Mouse (Mus musculus) forebrain, embryonic 15.5 days (tissue): ENCODE data around the gene Cd69. TPM values are rescaled to one million over a fixed set of nuclear protein-coding genes. Genes with fewer than 3 reads are reported as not detected.
A peak's percentile ranks its signal among the peaks of the same experiment; 100 is the strongest.

ENCODE experiments used
- ATAC-seq: fragments of 200-750 bp; cut with Nextera tagmentation; replicated peaks from 2 replicates; pipeline ENCODE4 v1.8.0; 2017; ENCODE audit warnings: mild to moderate bottlenecking, moderate TSS enrichment, moderate library complexity
- H3K27ac ChIP-seq: fragments of 300-500 bp; sonication (generic); replicated peaks from 2 replicates; pipeline ENCODE4 v1.5.1; 2015; ENCODE audit warnings: mild to moderate bottlenecking, inconsistent platforms
- H3K27me3 ChIP-seq: fragments of 300-500 bp; sonication (generic); 2 replicates; pipeline ENCODE4 v1.6.1; 2015; ENCODE audit warnings: inconsistent platforms
- H3K36me3 ChIP-seq: fragments of 300-500 bp; sonication (generic); 2 replicates; pipeline ENCODE4 v1.6.1; 2015; ENCODE audit warnings: mild to moderate bottlenecking, inconsistent platforms
- H3K4me1 ChIP-seq: fragments of 300-500 bp; sonication (generic); 2 replicates; pipeline ENCODE4 v1.6.1; 2015; ENCODE audit warnings: inconsistent platforms
- H3K4me2 ChIP-seq: fragments of 300-500 bp; sonication (generic); replicated peaks from 2 replicates; pipeline ENCODE4 v1.6.1; 2015; ENCODE audit warnings: mild to moderate bottlenecking, inconsistent platforms
- H3K4me3 ChIP-seq: fragments of 300-500 bp; sonication (generic); 2 replicates; pipeline ENCODE4 v1.5.1; 2015; ENCODE audit warnings: mild to moderate bottlenecking, inconsistent platforms
- H3K9ac ChIP-seq: fragments of 300-500 bp; sonication (generic); replicated peaks from 2 replicates; pipeline ENCODE4 v1.6.1; 2015; ENCODE audit warnings: mild to moderate bottlenecking, inconsistent platforms
- H3K9me3 ChIP-seq: fragments of 300-500 bp; sonication (generic); 2 replicates; pipeline ENCODE4 v1.6.1; 2016; ENCODE audit warnings: inconsistent platforms
- WGBS: fragments of 180-500 bp; shearing (Covaris S2); methylation state at CpG from one replicate; pipeline ENCODE4 v1.1.7; 2015; ENCODE audit warnings: mixed read lengths; 5-methylcytosine and 5-hydroxymethylcytosine counted together
- polyA plus RNA-seq: library from polyadenylated mRNA; unstranded; fragments of >200 nt; fragmentation: Nextera tagmentation; extraction: Ambion mirVana; gene quantifications from 2 replicates; pipeline ENCODE4 v1.2.1, GENCODE M21; 2015

Gene Cd69
- polyA plus RNA-seq, 1 experiment from 2014 or later, result not detected

GRCm38 (mm10) chr6:129241471-129241870 is 33.8 kb downstream of the Cd69 start:
- H3K4me3 ChIP-seq, result no peak overlapping the region
- ATAC-seq, result no peak
- no peak overlapping the region for H3K9ac ChIP-seq
- H3K27ac ChIP-seq, result no peak overlapping the region
- H3K9me3 ChIP-seq, result no peaks in the 10 kb centered on the region
- 69% methylated on average over 5 of the region's 5 CpGs for WGBS
- H3K4me2 ChIP-seq, result no peak overlapping the region
- H3K36me3 ChIP-seq, result no peaks in the 10 kb centered on the region
- no peaks in the 10 kb centered on the region; the same call in 1 of the 2 replicates for H3K4me1 ChIP-seq
- H3K27me3 ChIP-seq, result no peaks in the 10 kb centered on the region

DNA sequence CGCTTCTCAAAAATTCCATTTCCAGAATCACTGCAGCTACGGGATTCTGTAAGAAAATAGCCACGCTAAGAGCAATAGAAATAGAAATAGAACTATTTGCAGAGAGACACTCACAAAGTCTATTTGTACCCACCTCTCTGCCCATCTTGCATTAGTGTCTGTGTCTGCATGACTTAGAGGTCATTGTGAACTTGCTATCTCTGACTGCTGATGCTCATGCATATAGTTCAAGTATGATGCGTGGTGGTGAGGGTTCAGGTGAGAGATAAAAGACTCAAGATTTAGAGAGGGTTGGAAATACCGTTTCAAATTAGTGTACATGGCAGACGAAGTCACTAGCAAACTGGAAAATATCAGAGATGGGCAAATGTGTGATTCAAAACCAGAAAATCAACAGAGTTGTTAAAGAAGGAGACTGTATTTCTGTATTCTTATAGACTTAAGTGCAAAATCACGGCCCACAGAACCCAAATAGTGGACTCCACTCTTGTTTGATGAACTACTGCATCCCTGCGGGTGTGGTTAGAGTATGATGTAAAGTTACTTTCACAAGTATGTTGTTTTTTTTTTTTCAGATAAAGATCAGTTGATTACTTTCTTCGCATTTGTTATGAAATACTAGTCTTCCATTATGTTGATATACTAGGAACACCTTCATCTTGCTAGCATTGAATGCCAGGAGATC is 35.5 kb downstream of the Cd69 start:
- 89% methylated on average over 9 of the region's 9 CpGs for WGBS
- no peaks in the 10 kb centered on the region for H3K36me3 ChIP-seq
- H3K9ac ChIP-seq, result no peak overlapping the region
- ATAC-seq, result no peak
- H3K4me3 ChIP-seq, result no peak overlapping the region
- H3K4me1 ChIP-seq, result no peaks in the 10 kb centered on the region; the same call in 1 of the 2 replicates
- no peaks in the 10 kb centered on the region for H3K9me3 ChIP-seq
- no peaks in the 10 kb centered on the region for H3K27me3 ChIP-seq
- H3K27ac ChIP-seq, result no peak overlapping the region
- no peak overlapping the region for H3K4me2 ChIP-seq

- peak; percentile 77 for ATAC-seq
- Histone ChIP-seq H3K4me2 (peak overlapping the region; percentile 54), H3K27ac (no peak overlapping the region), H3K4me1 (no peaks in the 10 kb centered on the region; the same call in 1 of the 2 replicates), H3K9me3 (no peaks in the 10 kb centered on the region), H3K27me3 (no peaks in the 10 kb centered on the region), H3K9ac (peak overlapping the region; percentile 23), H3K36me3 (no peaks in the 10 kb centered on the region), H3K4me3 (peak overlapping the region; percentile 38)
- WGBS, result 12% methylated on average over 14 of the region's 14 CpGs
Observed at GRCm38 (mm10) chr6:129238275-129239038, 36.8 kb downstream of the Cd69 start.

DNA sequence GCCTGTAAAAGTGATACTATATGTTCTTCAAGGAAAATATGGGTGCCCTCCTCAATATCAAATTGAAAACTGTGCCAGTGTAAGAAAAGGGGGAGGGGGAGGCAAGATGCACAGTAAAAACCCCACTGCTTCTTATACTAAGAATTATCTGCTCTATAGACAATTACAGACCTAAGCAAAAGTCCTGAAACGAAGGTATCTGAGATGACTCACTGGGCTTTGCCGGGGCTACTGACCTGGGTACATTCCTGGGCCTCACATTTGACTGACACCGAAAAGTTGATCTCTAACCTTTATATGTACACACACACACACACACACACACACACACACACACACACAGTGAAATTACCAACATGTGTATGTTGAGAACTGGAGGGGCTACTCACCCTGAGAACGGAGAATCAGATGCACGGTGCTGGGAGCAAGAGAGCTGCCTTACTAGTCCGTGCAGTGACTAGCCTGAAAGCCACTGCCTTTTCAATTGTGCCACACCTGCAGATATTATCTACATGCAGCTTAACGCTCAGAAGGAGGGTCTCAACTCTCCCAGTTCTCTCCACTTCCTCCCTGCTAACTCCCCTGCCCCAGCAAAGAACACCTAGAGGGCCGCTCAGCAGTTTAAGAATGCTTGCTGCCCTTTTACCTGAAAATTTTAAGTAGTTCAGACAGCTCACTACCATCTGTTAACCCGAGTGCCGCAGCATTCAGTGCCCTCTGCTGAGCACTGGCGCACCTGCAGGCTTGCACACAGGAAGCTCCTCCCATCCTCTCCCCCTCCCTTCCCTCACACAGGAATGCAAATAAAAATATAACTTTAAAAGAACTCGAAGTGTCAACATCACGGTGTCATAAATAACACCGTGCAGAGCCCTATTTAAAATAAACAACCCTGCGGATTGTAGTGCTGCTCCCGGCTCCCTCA is 37.6 kb downstream of the Cd69 start:
- H3K4me1 ChIP-seq, result no peaks in the 10 kb centered on the region; the same call in 1 of the 2 replicates
- 19% methylated on average over 16 of the region's 16 CpGs for WGBS
- peak overlapping the region; percentile 54 for H3K4me2 ChIP-seq
- H3K27me3 ChIP-seq, result no peaks in the 10 kb centered on the region
- peak; percentile 95 for ATAC-seq
- H3K9me3 ChIP-seq, result no peaks in the 10 kb centered on the region
- H3K36me3 ChIP-seq, result no peaks in the 10 kb centered on the region
- peak overlapping the region; percentile 38 for H3K4me3 ChIP-seq
- H3K27ac ChIP-seq, result no peak overlapping the region
- peak overlapping the region; percentile 23 for H3K9ac ChIP-seq

- Histone ChIP-seq H3K27me3 (no peaks in the 10 kb centered on the region), H3K4me1 (no peaks in the 10 kb centered on the region; the same call in 1 of the 2 replicates), H3K9ac (no peak overlapping the region), H3K4me3 (no peak overlapping the region), H3K36me3 (no peaks in the 10 kb centered on the region), H3K9me3 (no peaks in the 10 kb centered on the region), H3K27ac (no peak overlapping the region), H3K4me2 (no peak overlapping the region)
- ATAC-seq, result no peak
- WGBS, result 86% methylated on average over 2 of the region's 2 CpGs
Observed at GRCm38 (mm10) chr6:129236652-129237342, 38.4 kb downstream of the Cd69 start.

DNA sequence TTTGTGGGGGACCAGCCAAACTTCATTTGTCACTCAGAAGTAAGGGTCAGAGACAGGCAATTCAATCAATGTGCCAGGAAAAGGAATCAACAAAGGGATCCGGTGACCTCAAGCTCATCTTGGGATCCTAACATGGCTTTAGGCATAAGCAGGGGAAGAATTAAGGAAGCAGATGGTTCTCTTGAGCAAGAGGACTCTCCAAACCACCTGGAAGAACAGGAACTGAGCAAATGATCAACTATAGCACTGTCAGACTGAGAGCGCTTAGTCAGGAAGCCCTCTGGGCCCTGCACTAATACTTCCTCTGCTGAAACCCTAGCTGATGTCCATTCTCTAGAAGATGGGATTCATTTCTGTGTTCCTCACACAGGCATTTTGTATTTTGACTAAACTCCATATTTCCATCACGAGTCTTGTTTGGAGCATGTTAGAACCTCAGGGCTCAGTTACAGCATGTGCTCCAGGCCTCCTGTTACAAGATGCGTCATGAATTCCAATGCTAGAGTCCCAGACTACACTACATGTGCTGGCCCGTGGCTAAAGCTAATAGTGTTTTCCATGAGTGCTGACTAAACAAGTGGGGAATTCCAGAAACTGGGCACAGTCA is 39.3 kb downstream of the Cd69 start:
- no peak overlapping the region for H3K4me2 ChIP-seq
- no peak overlapping the region for H3K27ac ChIP-seq
- no peaks in the 10 kb centered on the region for H3K9me3 ChIP-seq
- no peak overlapping the region for H3K4me3 ChIP-seq
- no peaks in the 10 kb centered on the region; the same call in 1 of the 2 replicates for H3K4me1 ChIP-seq
- no peaks in the 10 kb centered on the region for H3K27me3 ChIP-seq
- no peaks in the 10 kb centered on the region for H3K36me3 ChIP-seq
- no peak overlapping the region for H3K9ac ChIP-seq
- ATAC-seq, result no peak
- WGBS, result 92% methylated on average over 5 of the region's 5 CpGs

- Histone ChIP-seq H3K9ac (no peak overlapping the region), H3K27ac (no peak overlapping the region), H3K27me3 (no peaks in the 10 kb centered on the region), H3K9me3 (no peaks in the 10 kb centered on the region), H3K36me3 (no peaks in the 10 kb centered on the region), H3K4me2 (no peak overlapping the region), H3K4me1 (peaks cover under 1% of the 10 kb centered on the region; the same call in 1 of the 2 replicates), H3K4me3 (no peak overlapping the region)
- 82% methylated on average over 8 of the region's 8 CpGs for whole genome bisulfite sequencing
- no peak for ATAC-seq
Observed at GRCm38 (mm10) chr6:129234456-129235360, 40.5 kb downstream of the Cd69 start.

DNA sequence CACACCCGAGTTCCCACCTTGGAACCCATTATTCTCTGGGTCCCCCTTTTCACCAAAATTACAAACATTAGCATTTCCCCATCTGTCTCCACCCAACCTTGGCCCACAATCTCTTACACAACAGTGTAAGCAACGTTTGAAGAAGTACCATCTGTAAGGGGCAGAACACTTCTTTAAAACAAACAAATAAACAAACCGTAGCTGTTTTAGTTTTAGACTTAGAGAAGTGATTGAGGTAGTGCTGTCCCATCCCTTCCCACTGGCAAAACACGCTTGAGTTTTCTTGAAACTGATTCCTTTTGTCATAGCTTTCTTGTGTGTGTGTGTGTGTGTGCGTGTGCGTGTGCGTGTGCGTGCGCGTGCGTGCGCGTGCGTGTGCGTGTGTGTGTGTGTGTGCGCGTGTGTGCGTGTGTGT is 41.3 kb downstream of the Cd69 start:
- H3K9me3 ChIP-seq, result no peaks in the 10 kb centered on the region
- no peak overlapping the region for H3K4me3 ChIP-seq
- H3K36me3 ChIP-seq, result no peaks in the 10 kb centered on the region
- no peak overlapping the region for H3K9ac ChIP-seq
- no peak for ATAC-seq
- H3K4me2 ChIP-seq, result no peak overlapping the region
- no peaks in the 10 kb centered on the region for H3K27me3 ChIP-seq
- peaks cover 4% of the 10 kb centered on the region; the same call in 1 of the 2 replicates for H3K4me1 ChIP-seq
- WGBS, result 84% methylated on average over 18 of the region's 18 CpGs
- H3K27ac ChIP-seq, result no peak overlapping the region

DNA sequence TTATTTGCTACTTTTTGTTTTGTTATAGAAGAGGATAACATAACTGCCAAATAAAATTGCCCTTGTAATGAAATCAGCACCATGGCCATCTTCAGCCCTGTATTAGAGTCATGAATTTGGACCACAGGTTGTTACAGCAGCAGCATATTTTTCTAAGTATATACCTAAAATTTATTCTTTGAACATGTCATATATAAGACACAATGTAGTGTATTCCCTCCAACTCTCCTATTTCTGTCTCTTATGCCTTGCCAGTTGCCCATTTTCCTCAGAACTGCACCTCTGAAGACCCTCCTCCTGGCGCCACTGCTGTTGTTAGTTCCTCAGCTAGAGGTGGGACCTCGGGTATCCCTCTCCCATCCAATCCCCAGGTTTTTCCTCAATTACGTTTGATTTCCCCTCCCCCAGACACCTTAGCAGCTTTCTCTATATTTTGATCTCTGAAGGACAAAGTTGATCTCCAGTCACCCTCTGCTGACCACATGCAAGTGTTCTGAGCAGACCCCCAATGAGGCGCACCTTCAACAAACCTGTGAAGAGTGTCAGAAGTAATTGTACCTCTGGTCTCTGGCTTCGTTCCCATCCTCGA is 41.8 kb downstream of the Cd69 start:
- Histone ChIP-seq H3K27me3 (no peaks in the 10 kb centered on the region), H3K9me3 (no peaks in the 10 kb centered on the region), H3K36me3 (no peaks in the 10 kb centered on the region), H3K4me1 (peaks cover 5% of the 10 kb centered on the region; the same call in 1 of the 2 replicates), H3K4me2 (no peak overlapping the region), H3K4me3 (no peak overlapping the region), H3K27ac (no peak overlapping the region), H3K9ac (no peak overlapping the region)
- no peak for ATAC-seq
- 86% methylated on average over 6 of the region's 6 CpGs for WGBS

GRCm38 (mm10) chr6:129232842-129233205 is 42.4 kb downstream of the Cd69 start:
- Histone ChIP-seq H3K27me3 (no peaks in the 10 kb centered on the region), H3K4me1 (peaks cover 5% of the 10 kb centered on the region; the same call in 1 of the 2 replicates), H3K4me2 (no peak overlapping the region), H3K9me3 (no peaks in the 10 kb centered on the region), H3K4me3 (no peak overlapping the region), H3K36me3 (no peaks in the 10 kb centered on the region), H3K27ac (no peak overlapping the region), H3K9ac (no peak overlapping the region)
- ATAC-seq, result no peak
- WGBS, result 82% methylated on average over 9 of the region's 9 CpGs
